Mouse (Mus musculus): ENCODE measurements at regions not wholly inside any gene's neighbourhood (a gene's known extent, or its start where the extent isn't known, plus 50 kb on each side); places are given as distances from the start of the nearest gene placed in this dataset. TPM values are rescaled to one million over a fixed set of nuclear protein-coding genes. Genes with fewer than 3 reads are reported as not detected.

- ATAC-seq (replicated peaks; ENCODE audit: low FRiP score): peak; percentile 62
- Histone ChIP-seq H3K27ac (peak overlapping the region; percentile 33; the same call in 1 of the 2 replicates), H3K9me3 (replicated peaks) (no peaks in the 10 kb centered on the region), H3K27me3 (no peaks in the 10 kb centered on the region), H3K4me1 (peaks cover 15% of the 10 kb centered on the region), H3K36me3 (no peaks in the 10 kb centered on the region), H3K4me3 (replicated peaks) (no peak overlapping the region), H3K9ac (no peak overlapping the region), H3K4me2 (no peak overlapping the region)
- 24% methylated on average over 5 of the region's 5 CpGs for WGBS
Observed at GRCm38 (mm10) chr14:105377770-105378169, 119.4 kb downstream of the Ndfip2 start.

- Histone ChIP-seq H3K27me3 (no peaks in the 10 kb centered on the region), H3K9ac (no peak overlapping the region), H3K4me3 (replicated peaks) (no peak overlapping the region), H3K36me3 (no peaks in the 10 kb centered on the region), H3K4me1 (peaks cover 15% of the 10 kb centered on the region), H3K9me3 (replicated peaks) (no peaks in the 10 kb centered on the region), H3K4me2 (no peak overlapping the region), H3K27ac (peak overlapping the region; percentile 33; the same call in 1 of the 2 replicates)
- WGBS: 44% methylated on average over 4 of the region's 4 CpGs
- ATAC-seq (replicated peaks; ENCODE audit: low FRiP score): 0 out of 2 replicates have a peak, but pooled peaks have one; percentile 43
Observed at GRCm38 (mm10) chr14:105377035-105377621, 118.8 kb downstream of the Ndfip2 start.

GRCm38 (mm10) chr14:105369637-105370435, 111.5 kb downstream of the Ndfip2 start:
- Histone ChIP-seq H3K27me3 (no peaks in the 10 kb centered on the region), H3K9ac (no peak overlapping the region), H3K4me2 (no peak overlapping the region), H3K9me3 (replicated peaks) (no peaks in the 10 kb centered on the region), H3K27ac (no peak overlapping the region), H3K36me3 (no peaks in the 10 kb centered on the region), H3K4me1 (no peaks in the 10 kb centered on the region), H3K4me3 (replicated peaks) (no peak overlapping the region)
- 65% methylated on average over 5 of the region's 5 CpGs for WGBS
- peak; percentile 66; the same call in 1 of the 2 replicates for ATAC-seq (replicated peaks; ENCODE audit: low FRiP score)

GRCm38 (mm10) chr14:105360530-105360929, 102.2 kb downstream of the Ndfip2 start:
- Histone ChIP-seq H3K36me3 (no peaks in the 10 kb centered on the region), H3K4me2 (no peak overlapping the region), H3K4me1 (no peaks in the 10 kb centered on the region), H3K27me3 (no peaks in the 10 kb centered on the region), H3K9ac (no peak overlapping the region), H3K4me3 (replicated peaks) (no peak overlapping the region), H3K27ac (no peak overlapping the region), H3K9me3 (replicated peaks) (no peaks in the 10 kb centered on the region)
- ATAC-seq (replicated peaks; ENCODE audit: low FRiP score): no peak
- 49% methylated on average over 6 of the region's 6 CpGs for WGBS

- no peak for ATAC-seq (replicated peaks; ENCODE audit: low FRiP score)
Observed at GRCm38 (mm10) chr14:105359829-105360228, 101.5 kb downstream of the Ndfip2 start.

More at GRCm38 (mm10) chr14:105359829-105360228, 101.5 kb downstream of the Ndfip2 start:
- H3K9me3 ChIP-seq (replicated peaks): no peaks in the 10 kb centered on the region
- no peaks in the 10 kb centered on the region for H3K36me3 ChIP-seq
- 80% methylated on average over 3 of the region's 3 CpGs for WGBS
- no peaks in the 10 kb centered on the region for H3K27me3 ChIP-seq
- no peaks in the 10 kb centered on the region for H3K4me1 ChIP-seq
- H3K9ac ChIP-seq: no peak overlapping the region
- H3K4me3 ChIP-seq (replicated peaks): no peak overlapping the region
- no peak overlapping the region for H3K4me2 ChIP-seq
- no peak overlapping the region for H3K27ac ChIP-seq

Small RNAs in the stretch of these regions (microRNA-seq; reads per million reads assigned to microRNA genes)
- gene Gm22406: not detected
- not detected for gene Mir6390

All from kidney, embryonic 15.5 days (tissue).